Mouse (Mus musculus): Measurements from ENCODE around the gene Gramd1a.

Gramd1a gene

GRCm38 (mm10) chr7:31150566-31151300, 5.0 kb downstream of the Gramd1a start:
- peak; percentile 92 for DNase-seq

- DNase-seq, result no peak
Observed at GRCm38 (mm10) chr7:31149751-31150565, 5.7 kb downstream of the Gramd1a start.

- DNase-seq, result no peak
Observed at GRCm38 (mm10) chr7:31149271-31149670, 6.4 kb downstream of the Gramd1a start.

GRCm38 (mm10) chr7:31148756-31149155, 6.9 kb downstream of the Gramd1a start:
- DNase-seq, result no peak

- no peak for DNase-seq
Observed at GRCm38 (mm10) chr7:31148086-31148485, 7.6 kb downstream of the Gramd1a start.

GRCm38 (mm10) chr7:31145596-31146160, 10.0 kb downstream of the Gramd1a start:
- DNase-seq, result peak; percentile 2

- peak; percentile 8 for DNase-seq
Observed at GRCm38 (mm10) chr7:31144886-31145285, 10.8 kb downstream of the Gramd1a start.

- no peak for DNase-seq
Observed at GRCm38 (mm10) chr7:31140941-31141340, 14.8 kb downstream of the Gramd1a start.

- DNase-seq, result no peak
Observed at GRCm38 (mm10) chr7:31140302-31140701, 15.4 kb downstream of the Gramd1a start.

- no peak for DNase-seq
Observed at GRCm38 (mm10) chr7:31139765-31140164, 15.9 kb downstream of the Gramd1a start.

- DNase-seq, result no peak
Observed at GRCm38 (mm10) chr7:31135717-31136116, 20.0 kb downstream of the Gramd1a start.

GRCm38 (mm10) chr7:31131866-31132265, 23.8 kb downstream of the Gramd1a start:
- DNase-seq, result no peak

GRCm38 (mm10) chr7:31130841-31131240, 24.9 kb downstream of the Gramd1a start:
- DNase-seq, result no peak

GRCm38 (mm10) chr7:31130197-31130596, 25.5 kb downstream of the Gramd1a start:
- DNase-seq, result no peak

- no peak for DNase-seq
Observed at GRCm38 (mm10) chr7:31128157-31128705, 27.5 kb downstream of the Gramd1a start.

GRCm38 (mm10) chr7:31126851-31127724, 28.6 kb downstream of the Gramd1a start, which contains the start of gene Scn1b:
TSS of gene Scn1b (minus strand) at chr7:31127003.
- peak; percentile 77 for DNase-seq

- DNase-seq, result peak; percentile 69
Observed at GRCm38 (mm10) chr7:31126211-31126751, 29.4 kb downstream of the Gramd1a start.

GRCm38 (mm10) chr7:31125116-31125515, 30.6 kb downstream of the Gramd1a start:
- no peak for DNase-seq

- no peak for DNase-seq
Observed at GRCm38 (mm10) chr7:31124381-31124780, 31.3 kb downstream of the Gramd1a start.

- DNase-seq, result no peak
Observed at GRCm38 (mm10) chr7:31123697-31124096, 32.0 kb downstream of the Gramd1a start.

GRCm38 (mm10) chr7:31122641-31123631, 32.8 kb downstream of the Gramd1a start:
- no peak for DNase-seq
